Mouse (Mus musculus): ENCODE measurements around the gene Ssu72. TPM values are rescaled to one million over a fixed set of nuclear protein-coding genes. Genes with fewer than 3 reads are reported as not detected.

Ssu72 gene
- total RNA-seq, 4 experiments from 2014 or later: 43.2 to 53.5 (median 51.2) TPM

DNA sequence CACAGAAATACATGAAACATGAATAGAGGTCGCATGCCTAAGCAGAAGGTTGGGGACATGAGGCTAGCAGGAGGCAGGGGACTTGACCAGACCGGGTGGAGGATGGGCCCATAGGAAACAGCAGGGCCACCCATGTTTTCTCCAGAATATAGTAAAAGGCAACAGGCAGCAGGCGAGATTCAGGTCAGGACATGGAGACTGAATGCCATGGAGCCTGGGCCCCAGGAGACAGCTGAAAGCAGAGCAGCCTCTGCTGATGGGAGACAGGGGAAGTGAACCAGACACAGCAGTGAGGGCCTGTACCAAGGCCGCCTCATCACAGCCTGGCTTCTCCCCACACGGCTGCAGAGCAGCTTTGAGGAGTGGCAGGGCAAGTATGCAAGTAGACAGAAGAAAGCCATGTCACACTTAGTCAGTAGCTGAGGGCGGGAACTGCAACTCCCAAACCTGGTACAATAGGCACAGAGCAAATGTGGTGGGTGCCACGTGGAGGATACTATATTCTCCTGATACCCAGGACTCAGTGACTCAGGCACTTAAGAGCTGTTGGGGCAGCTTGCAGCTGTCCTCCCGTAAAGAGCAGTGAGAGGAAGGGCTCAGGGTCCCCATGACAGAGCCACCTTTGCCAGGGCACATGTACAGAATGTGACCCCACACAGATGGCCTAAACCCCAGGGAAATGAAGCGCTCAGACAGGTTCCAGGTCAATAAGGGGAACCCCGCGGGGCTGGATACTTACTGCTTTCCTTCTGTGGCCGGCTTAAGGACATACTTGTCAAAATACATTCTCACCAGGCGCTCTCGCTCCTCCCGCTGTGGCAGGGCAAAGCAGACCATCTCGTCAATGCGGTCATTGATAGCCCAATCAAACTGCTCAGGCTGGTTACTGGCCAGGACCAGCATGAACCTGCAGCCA lies 42.2 kb downstream of the Ssu72 start:
- DNase-seq (ENCODE audit: low spot score): no peak

DNA sequence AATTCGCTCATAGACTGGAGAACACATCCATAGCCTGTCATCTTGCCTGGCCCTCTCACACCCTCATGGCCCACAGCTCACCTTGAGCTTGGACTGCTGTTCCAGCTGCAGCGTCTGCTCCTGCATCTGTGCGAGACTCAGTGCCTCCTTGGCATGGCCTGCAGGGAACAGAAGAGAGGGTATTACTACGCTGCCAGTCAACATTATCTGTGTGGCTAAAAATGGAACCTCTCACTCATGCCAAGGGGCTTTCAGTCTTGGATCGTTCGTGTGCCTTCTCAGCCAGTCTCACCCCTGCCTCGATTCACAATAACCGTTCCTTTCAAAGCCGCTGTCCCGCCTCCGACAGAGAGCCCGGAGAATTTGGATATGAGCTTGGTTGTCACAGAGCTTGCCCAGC lies 52.4 kb downstream of the Ssu72 start:
- no peak for DNase-seq (ENCODE audit: low spot score)

DNA sequence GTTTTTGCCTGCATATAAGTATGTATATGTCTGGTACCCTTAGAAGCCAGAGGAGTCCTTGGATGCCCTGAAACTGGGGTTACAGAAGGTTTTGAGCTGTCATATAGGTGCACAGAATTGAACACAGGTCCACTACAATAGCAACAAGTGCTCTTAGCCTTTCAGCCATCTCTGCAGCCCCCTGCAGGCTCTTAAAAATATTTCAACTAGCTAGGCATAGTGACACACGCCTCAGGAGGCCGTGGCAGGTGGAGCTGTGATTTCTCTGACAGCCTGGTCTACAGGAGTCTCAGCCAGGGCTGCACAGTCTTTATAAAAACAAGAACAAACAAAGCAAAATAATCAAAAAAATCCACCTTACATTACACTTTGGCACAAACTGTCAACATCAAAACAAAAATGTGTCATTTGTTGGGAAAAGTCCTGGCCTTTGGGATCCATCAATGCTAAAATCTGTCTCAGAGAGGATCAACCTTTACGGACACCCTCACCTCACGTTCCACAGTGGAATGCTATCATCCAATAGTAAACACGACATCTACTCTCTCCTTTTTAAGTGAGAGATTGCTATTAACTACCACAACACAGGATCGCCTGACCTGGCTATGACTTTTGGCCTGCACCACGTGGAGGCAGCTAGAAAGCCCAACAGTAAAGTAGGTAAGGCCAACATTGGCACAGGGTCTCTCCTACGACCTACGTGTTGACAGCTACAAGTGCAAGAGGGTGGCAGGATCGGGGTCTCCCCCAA lies 55.4 kb downstream of the Ssu72 start:
- DNase-seq (ENCODE audit: low spot score): no peak

DNA sequence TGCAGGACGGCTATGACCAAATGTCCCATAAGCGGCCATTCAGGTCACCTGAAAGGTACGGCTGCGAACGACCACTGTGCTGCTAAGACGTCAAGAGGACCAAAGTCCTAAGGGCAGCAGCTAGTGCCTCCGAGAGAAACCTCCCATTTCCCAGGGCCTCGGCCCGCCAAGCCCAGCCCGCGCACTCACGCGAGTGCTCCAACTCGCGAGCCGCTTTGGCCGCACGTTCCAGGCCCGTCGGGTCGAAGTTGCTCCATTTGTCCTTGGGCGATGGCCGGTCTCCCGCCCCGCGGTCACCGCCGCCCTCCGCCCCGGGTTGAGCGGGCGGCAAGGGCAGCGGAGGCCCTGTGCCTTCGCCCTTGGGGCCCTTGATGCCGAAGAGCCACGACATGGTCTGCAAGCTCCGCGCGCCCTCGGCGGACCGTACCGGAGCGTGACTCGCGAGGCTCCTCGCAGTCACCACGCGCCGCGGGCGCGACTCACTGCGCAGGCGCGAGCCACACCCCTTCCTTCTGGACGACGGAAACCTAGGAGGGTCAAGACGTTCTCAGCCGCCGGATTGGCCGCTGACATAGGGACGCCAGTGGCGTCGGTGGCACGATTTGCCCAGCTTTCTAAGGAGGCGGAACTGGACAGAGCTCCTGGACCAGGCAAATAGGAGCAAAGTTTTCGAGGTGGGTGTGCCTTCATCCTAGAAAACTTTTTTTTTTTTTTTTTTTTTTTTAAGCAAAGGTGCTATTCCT lies 56.2 kb downstream of the Ssu72 start, which contains the start of gene Atad3a:
TSS of gene Atad3a (minus strand) at position 481 of the 743 bp plus-strand sequence.
- peak; percentile 98 for DNase-seq (ENCODE audit: low spot score)

DNA sequence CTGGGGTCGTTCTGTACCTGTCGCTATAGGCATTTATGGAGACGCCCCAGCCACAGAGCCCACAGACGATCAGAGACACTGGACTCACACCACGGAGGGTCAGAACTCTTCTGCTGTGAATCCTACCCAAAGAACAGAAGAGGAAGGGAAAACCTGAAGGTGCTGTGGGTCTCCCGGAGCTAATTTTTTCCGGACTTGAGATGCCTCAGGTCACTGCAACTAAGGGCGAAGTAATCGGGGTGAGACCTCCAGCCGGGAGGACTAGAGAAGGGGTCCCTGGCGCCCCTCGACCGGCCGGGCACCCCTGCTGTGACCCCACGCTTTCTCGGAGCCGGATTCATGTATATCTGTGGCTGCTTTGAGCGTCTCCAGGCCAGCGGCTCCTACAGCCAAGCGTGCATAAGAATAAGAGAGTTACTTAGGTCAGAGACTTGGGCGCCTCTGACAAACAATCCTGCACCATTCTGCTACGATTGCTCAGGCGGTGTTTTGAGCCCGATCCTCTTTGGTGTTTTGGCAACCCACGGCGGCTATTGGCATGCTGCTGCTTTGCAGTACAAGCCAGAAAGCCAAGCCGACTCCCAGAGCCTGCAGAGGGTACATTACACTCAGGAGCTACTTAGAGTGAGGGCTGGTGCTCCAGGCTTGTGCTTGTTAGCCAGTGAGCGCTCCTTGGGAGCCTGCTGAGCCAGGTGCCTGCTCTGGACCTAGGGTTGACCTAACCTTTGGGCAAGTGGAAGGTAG lies 56.9 kb downstream of the Ssu72 start:
- no peak for DNase-seq (ENCODE audit: low spot score)

DNA sequence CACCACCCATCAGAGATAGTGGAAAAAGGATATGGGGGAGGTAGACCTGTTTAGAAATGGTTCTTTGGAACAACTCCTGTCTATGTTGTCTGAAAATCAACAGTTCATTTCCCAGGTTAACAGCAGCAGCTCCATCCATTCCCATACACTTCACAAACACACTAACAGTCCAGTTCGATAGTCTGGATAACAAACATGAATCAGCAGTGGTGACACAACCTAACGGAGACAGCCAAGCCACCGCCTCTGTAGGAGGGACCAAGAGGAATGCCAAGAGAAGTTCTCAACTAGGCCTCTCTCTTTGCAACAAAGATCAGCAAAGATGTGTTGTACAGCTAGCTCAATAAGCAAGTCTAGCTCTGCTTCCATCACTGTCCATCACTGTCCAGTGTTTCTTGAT lies 57.8 kb downstream of the Ssu72 start:
- DNase-seq (ENCODE audit: low spot score): no peak

DNA sequence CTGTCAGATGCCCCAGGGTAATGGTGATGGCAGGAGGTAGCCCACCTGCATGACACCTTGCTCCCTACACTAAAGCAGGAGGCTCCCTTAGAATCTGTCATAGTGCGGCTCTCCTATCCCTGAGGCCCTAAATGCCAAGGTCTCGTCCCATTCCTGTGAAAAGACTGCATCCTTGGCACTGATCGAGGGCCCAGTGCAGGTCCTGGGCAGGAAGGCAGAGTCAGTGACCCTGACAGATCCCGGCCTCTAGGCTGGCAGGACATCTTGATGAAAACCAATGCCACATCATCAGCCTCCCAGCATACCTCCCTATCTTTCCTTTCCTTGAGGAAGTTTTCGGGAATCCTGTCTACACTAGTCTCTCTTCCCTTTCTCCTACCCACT lies 64.9 kb downstream of the Ssu72 start:
- DNase-seq (ENCODE audit: low spot score): no peak

DNA sequence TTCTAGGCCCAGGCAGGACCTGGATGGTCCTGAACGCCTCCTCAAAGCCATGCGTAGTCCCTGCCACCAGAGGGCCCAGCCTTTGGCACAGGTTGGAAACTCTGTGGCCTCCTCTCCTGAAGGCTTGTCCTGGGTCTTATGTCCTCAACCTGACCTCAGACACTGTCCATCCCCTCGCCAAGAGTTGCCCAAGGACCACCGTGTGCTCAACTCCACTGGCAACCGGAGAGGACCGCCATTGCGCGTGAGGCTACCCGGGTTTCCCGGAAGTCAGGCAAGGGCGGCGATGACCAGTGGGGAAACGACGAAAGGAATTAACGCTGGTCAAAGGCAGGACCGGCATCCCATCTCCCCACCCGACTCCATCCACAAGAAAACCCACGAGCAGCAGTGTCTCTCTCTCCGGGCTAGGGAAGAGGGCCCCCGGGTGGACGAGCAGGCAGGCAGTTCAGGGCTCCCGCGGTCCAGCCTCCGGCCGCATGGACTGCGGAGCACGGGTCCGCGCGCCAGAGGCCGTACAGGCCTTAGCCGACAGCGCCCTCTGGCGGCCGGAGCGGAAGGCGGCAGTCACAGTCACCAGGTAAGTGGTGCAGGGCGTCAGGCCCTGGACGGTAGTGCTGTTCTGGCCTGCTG lies 65.4 kb downstream of the Ssu72 start:
- peak; percentile 88 for DNase-seq (ENCODE audit: low spot score)

DNA sequence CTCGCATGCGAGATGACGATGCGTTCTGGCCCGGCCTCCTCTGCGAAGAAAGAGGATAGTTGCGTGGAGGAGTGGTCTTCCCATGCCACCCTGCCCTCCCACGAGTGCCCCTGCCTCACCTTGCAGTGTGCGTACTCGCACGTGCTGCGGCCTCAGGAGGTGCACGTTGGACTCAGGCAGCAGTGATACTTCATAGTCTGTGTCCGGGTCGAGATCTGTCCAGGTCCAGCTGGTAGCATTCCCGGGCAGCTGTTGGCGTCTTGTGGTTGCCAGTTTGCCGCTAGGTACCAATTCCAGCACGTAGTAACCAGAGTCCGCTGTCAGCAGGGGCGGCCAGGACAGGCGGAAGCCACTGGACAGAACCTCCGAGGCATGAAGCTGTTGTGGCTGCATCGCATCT lies 66.0 kb downstream of the Ssu72 start:
- DNase-seq (ENCODE audit: low spot score): no peak

DNA sequence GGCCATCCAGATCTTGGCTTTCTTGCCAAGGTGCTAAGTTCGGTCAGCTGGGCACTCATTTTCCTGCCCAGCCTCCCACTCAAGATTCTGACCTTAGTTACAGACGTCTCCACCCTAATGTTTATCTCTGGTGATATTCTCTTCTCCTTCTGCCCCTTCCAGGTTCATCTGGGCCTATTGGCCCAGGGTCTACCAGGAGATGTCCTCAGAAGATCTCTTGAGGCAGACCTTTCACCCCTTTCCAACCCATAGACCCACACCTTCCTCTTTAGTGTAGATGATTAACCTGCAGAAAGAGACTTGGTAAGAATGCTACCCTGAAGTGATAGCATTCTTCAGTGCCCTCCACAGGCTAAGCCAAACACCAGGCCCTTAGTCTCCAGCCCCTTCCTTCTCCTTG lies 67.1 kb downstream of the Ssu72 start:
- no peak for DNase-seq (ENCODE audit: low spot score)

DNA sequence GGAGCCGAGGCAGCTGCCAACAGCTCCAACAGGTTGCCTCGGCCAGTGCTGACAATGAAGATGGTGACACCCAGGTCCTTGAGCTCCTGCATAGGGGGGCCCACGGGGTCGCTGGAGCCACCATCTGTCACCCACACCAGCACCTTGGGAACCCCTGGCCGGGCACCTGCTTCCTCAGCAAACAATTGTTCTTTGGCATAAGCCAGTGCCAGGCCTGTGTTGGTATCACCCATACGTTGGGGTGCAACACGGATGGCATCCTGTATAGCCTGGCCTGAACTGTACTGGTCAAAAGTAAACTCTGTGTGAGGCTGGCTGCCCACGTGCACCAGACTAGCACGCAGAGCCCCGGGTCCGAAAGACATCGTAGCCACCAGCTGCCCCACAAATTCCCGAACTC lies 68.2 kb downstream of the Ssu72 start:
- DNase-seq (ENCODE audit: low spot score): no peak

DNA sequence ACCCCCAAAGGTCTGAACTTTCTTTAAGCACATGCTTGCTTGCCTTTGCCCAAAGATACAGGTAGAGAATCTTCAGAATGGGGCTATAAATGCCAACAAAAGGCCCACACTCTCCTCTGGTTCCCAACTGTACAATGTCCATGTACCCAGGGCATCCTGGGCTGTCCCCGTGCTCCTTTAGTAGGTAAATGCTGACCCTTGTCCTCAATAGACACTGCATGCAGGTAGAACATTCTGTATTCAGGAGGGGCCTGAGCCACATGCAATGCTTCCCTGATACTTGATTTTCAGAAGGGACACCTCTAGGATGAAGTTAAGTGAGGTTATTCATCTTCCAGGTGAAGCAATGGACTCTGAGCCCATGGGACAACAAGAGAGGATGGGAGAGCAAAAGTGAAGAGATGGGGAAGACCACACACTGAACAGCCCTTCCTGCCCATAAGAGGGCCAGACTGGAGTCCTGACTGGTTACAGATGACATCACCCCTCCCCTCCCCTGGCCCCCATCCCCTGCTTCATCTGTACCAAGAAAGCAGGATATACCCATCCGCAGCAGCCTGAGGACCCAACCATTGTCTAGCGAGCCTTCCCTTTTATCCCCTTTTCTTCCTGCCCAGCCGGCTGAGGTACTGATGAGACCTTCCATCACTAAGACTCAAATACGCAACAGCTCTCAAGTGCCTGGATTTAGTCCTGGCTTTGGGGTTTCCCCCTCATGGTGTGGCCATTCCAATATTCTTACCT lies 68.9 kb downstream of the Ssu72 start:
- no peak for DNase-seq (ENCODE audit: low spot score)

DNA sequence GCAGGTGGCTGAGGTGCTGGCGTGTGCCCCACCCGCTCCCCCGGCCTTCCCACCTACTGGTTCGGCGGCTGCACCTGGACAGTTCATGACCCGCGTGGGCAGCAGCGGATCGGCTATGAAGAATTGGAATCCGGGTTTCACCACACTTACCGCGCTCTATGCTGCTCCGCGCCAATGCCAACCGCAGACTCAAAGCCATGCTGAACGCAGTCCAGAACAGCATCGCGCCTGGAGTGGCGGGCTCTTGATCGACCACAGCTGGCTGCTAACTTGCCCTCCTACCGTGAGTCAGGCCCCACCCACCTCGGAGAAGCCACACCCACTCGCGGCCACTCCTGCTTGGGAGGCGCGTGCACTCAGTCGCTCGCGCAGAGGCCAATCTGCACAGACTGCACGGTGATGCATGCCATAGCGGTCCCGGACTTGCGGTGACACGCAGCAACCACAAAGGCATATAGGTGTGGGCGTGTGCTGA lies 69.7 kb downstream of the Ssu72 start, which contains the start of gene Vwa1:
TSS of gene Vwa1 (minus strand) at position 419 of the 475 bp plus-strand sequence.
- DNase-seq (ENCODE audit: low spot score): peak; percentile 92

DNA sequence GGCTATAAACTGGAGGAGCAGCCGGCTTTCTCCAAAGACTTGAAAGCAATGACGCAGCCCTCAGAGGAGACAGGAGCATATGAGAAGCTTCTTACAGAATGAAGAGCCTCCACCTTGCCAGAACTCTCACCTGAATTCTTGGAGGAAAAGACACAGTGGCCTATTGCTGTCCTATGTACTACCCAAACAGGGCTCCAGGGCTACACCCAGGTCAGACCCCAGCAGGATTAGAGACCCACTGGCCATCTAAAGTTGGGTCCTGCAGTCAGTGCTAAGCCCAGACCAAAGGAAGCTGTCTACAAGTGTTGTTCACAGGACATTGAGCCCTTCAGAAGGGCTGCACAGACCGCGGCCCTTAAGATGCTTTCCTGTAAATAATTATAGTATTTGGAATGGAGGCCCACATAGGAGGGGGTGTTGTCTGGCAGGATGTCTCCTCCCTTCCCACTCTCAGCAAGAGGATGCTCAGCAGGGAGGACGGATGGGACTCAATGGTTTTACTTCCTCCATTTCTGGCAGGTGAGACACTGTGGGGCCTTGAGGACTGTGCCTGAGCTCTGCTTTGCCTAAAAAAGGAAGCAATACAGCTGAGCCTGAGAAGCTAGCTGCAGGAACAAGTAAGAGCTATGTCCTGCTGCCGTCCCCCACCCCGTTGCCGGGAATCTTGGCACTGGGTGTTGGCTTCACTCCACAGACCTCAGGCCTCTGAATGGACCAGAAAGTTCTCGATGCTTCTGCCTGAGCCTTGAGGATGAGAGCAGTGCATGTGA lies 70.6 kb downstream of the Ssu72 start:
- DNase-seq (ENCODE audit: low spot score): peak; percentile 90

DNA sequence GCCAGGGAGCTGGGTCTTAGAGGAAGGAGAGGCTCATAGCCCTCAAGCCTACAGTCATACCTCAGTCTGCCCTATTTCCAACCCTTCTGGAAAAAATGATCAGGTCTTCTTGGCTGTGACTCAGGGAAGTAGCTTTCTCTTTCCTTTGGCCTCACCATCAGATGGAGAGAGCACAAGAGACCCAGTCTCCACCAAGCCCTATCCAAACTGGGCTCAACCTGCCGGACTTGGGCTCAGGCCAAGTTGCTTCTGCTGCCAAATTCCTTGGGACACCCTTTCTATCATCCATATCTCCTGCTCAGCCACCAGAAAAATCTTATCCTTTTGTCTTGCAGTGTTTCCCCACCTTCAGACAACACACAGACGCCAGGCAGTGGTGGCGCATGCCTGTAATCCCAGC lies 71.3 kb downstream of the Ssu72 start:
- peak; percentile 56 for DNase-seq (ENCODE audit: low spot score)

DNA sequence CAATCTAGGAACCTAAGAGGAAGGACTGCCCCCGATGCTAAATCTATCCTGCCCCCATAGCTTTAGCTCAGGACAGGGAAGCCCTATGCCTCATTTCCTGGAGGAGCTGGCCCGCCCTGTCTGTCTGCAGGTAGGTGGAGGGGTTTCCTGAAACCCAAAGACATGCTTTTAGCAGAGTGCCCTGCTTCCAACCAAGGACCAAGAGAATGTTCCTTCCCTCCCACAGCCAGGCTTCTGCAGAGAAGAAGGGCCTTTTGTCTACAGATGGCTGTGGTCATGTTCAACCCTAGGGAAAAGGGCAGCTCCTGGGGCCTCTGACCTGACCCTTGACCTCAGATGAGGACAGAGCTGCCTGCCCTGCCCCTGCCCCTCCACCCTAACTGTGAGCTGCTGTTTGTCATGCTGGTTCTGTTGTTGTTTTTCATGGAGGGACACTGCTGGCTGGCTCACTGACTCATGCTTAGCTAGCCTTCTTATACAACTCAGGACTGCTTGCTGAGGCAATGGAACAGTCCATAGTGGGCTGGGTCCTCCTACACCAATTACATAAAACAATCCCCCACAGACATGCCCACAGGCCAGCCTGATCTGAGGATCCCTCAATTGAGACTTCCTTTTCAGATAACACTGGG lies 72.2 kb downstream of the Ssu72 start:
- DNase-seq (ENCODE audit: low spot score): no peak

DNA sequence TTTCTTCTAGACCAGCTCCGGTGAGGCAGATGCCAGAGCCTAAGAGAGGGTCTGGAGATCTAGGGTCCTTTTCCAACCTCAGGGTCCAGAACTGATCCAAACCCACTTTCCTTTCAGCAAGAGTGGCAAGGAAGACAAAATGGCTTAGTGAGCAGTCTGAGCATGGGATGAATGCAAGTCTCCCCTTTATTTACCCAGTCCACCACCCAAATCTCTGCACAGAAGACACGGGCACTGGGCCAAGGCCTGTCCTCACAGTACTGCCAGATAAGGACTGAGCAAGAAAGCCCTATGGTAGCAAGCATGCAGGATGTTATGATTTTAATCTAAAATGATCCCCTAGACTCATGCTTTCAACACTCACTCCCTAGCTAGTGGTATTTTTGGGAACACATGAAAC lies 73.2 kb downstream of the Ssu72 start:
- DNase-seq (ENCODE audit: low spot score): no peak

DNA sequence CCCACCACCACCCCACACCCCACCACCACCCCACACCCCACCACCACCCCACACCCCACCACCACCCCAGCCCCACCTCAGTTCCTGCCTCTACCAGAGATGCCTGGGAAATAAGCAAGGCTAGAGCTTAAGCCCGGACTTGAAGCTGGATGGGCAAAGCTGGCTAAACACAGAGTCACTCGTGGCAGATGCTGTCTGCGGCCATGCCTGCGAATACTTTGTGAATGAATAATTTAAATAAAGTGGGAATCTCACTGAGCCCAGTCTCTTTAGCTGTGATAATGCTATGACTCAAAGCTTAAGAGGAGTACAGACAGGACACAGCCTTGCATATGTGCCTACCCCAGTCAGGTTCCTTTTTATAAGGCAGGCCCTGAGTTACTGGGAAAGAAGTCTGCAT lies 74.9 kb downstream of the Ssu72 start:
- DNase-seq (ENCODE audit: low spot score): no peak

DNA sequence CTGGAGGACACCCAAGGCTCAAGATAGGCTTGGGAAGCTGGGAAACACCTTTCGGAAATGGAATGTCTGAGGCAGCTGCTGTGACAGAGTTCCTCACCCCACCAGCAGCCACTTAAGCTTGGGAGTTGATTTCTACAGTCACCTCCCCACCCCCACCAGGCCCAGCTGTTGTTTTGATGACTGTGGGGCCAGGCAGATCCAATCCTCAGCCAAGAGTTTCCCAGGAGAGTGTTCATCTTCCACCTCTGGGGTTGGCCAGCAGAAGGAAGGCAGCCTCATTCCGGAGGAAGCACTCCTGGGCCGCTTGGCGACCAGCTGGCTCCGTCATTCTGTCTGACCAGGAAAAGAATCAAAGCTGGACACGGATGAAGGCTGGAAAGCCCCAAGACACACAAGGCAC lies 76.3 kb downstream of the Ssu72 start:
- peak; percentile 88 for DNase-seq (ENCODE audit: low spot score)
